Mouse (Mus musculus) liver, postnatal 0 days (tissue): Measurements from ENCODE around the gene Gja4.

Experiments
- CTCF ChIP-seq: sonication (generic); IDR thresholded peaks from 2 replicates; pipeline ENCODE4 v1.5.1; 2016; ENCODE audit warnings: antibody characterized with exemption, low read depth
- EP300 ChIP-seq: IDR thresholded peaks from 2 replicates; pipeline ENCODE4 v1.6.1; 2016; ENCODE audit warnings: antibody characterized with exemption, low read depth, mild to moderate bottlenecking

DNA sequence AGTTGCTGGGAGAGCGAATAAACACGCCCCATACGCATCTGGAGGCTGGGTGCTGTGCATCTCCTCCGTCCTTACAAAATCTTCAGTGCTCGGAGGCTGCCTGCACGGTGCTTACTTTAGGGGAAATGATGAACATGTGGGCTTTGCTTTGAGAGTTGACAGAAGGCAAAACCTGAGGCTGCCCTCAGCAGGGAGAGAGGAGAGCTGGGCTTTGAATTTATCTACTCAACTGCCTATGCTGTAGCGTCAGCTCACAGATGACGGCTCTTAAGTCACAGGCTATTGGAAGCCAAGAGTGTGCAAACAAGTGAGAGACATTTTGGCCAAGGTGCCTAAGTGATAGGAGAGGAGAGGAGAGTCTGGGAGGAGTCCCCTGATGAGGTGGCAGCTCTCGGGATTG lies 34.6 kb downstream of the Gja4 start:
- TF ChIP-seq CTCF: no peak
- no peak for TF ChIP-seq EP300
